9 mouse cellular contexts compared by ENCODE assay signal in genomic region chr15:79436481-79436921, GRCm38 (mm10). TPM values are rescaled to one million over a fixed set of nuclear protein-coding genes. Genes with fewer than 3 reads are reported as not detected.
A peak's percentile ranks its signal among the peaks of the same experiment; 100 is the strongest.
DNase-seq lines count a peak whose midpoint lies in the region; ATAC-seq and TF ChIP-seq lines count a peak whose summit lies in the region.
"Had no signal": no experiment of that assay in that cellular context is flagged by ENCODE, and none has a peak within 500 bp of the region (broad histone marks: within the 10 kb centered on the region; RNA-seq: fewer than 3 reads in every experiment).

No protein-coding gene starts in this region.

- TF ChIP-seq POLR2A in myocyte (IDR thresholded peaks at IDR 0.05; ENCODE audit: insufficient read length, low read depth): no peak

- no peaks in the 10 kb centered on the region for H3K27me3 ChIP-seq in midbrain, embryonic 10.5 days (ENCODE audit: low read depth, poor library complexity, severe bottlenecking)
- H3K27me3 ChIP-seq in midbrain, embryonic 15.5 days (replicated peaks): no peaks in the 10 kb centered on the region
- H3K27me3 ChIP-seq in hindbrain, embryonic 13.5 days: no peaks in the 10 kb centered on the region
- H3K27me3 ChIP-seq in myocyte (ENCODE audit: control insufficient read depth, insufficient read depth, insufficient read length): no peaks in the 10 kb centered on the region

- H3K27ac ChIP-seq in midbrain, embryonic 10.5 days (replicated peaks): 0 out of 2 replicates have a peak overlapping the region, but pooled peaks have one; percentile 76
- no peak overlapping the region for H3K27ac ChIP-seq in midbrain, embryonic 15.5 days
- no peak overlapping the region; the same call in 1 of the 2 replicates for H3K27ac ChIP-seq in hindbrain, embryonic 13.5 days
- H3K27ac ChIP-seq: macrophage had no signal

- peak overlapping the region; percentile 20; the same call in 1 of the 2 replicates for H3K4me3 ChIP-seq in midbrain, embryonic 10.5 days
- no peak overlapping the region for H3K4me3 ChIP-seq in midbrain, embryonic 15.5 days
- 0 out of 2 replicates have a peak overlapping the region, but pooled peaks have one; percentile 3 for H3K4me3 ChIP-seq in hindbrain, embryonic 13.5 days
- H3K4me3 ChIP-seq in myocyte: no peak overlapping the region

- no peak overlapping the region for H3ac ChIP-seq in myocyte (ENCODE audit: control insufficient read depth, insufficient read length)

- peaks cover 82% of the 10 kb centered on the region for H3K36me3 ChIP-seq in midbrain, embryonic 10.5 days
- H3K36me3 ChIP-seq in midbrain, embryonic 15.5 days (replicated peaks): peaks cover 3% of the 10 kb centered on the region; the same call in 1 of the 2 replicates
- H3K36me3 ChIP-seq in hindbrain, embryonic 13.5 days: peaks cover 71% of the 10 kb centered on the region
- H3K36me3 ChIP-seq in myocyte (ENCODE audit: control insufficient read depth, insufficient read depth): peaks cover 18% of the 10 kb centered on the region

- H3K4me1 ChIP-seq in midbrain, embryonic 10.5 days: peaks cover 90% of the 10 kb centered on the region
- peaks cover 65% of the 10 kb centered on the region for H3K4me1 ChIP-seq in midbrain, embryonic 15.5 days
- peaks cover 80% of the 10 kb centered on the region for H3K4me1 ChIP-seq in hindbrain, embryonic 13.5 days (replicated peaks)

- H3K79me2 ChIP-seq in myocyte (ENCODE audit: control insufficient read depth, insufficient read depth): peaks cover 89% of the 10 kb centered on the region

- no peak for ATAC-seq in midbrain, embryonic 15.5 days (replicated peaks)
- no peak for ATAC-seq in hindbrain, embryonic 13.5 days (ENCODE audit: low FRiP score)
- no peak for ATAC-seq in inflammation-experienced regulatory T-cells, adult 6 months

- no peak overlapping the region for H3K4me2 ChIP-seq in midbrain, embryonic 15.5 days
- peak overlapping the region; percentile 21; the same call in 1 of the 2 replicates for H3K4me2 ChIP-seq in hindbrain, embryonic 13.5 days
- no peak overlapping the region for H3K4me2 ChIP-seq in myocyte (ENCODE audit: low read depth)

- WGBS in midbrain, embryonic 10.5 days: 71% methylated on average over 7 of the region's 7 CpGs
- 50% methylated on average over 7 of the region's 7 CpGs for WGBS in midbrain, embryonic 15.5 days
- 68% methylated on average over 7 of the region's 7 CpGs for WGBS in hindbrain, embryonic 13.5 days

- no peak overlapping the region for H3K9ac ChIP-seq in midbrain, embryonic 15.5 days
- peak overlapping the region; percentile 51 for H3K9ac ChIP-seq in hindbrain, embryonic 13.5 days

- DNase-seq in midbrain, embryonic 10.5 days (ENCODE audit: low spot score): no peak
- peak; percentile 72 to 83 for DNase-seq in cerebellum, postnatal 14 days
- no peak for DNase-seq in spleen, postnatal 14 days (ENCODE audit: low spot score in 2 of 2)
- DNase-seq in spleen, adult 12 weeks (ENCODE audit: low spot score): no peak

- H3K9me3 ChIP-seq in midbrain, embryonic 10.5 days (replicated peaks): peaks cover 8% of the 10 kb centered on the region; the same call in 1 of the 2 replicates
- H3K9me3 ChIP-seq in midbrain, embryonic 15.5 days: no peaks in the 10 kb centered on the region
- no peaks in the 10 kb centered on the region for H3K9me3 ChIP-seq in hindbrain, embryonic 13.5 days

TF ChIP-seq in myocyte, 11 proteins besides CTCF, POLR2A, EP300 and RAD21:
- no peak for TF ChIP-seq MYOD1 (IDR thresholded peaks at IDR 0.05; ENCODE audit: control insufficient read depth in 1 of 3, insufficient read length in 2 of 3, low read depth in 2 of 3)
- TF ChIP-seq POLR2AphosphoS2 (IDR thresholded peaks at IDR 0.05; ENCODE audit: insufficient read length, low read depth): peak; percentile 4
- no peak for TF ChIP-seq TCF12 (IDR thresholded peaks at IDR 0.05; ENCODE audit: insufficient read depth, poor library complexity, severe bottlenecking)
- no peak for TF ChIP-seq TCF3 (IDR thresholded peaks at IDR 0.05; ENCODE audit: insufficient read length, low read depth)
- no peak for TF ChIP-seq E2F4 (IDR thresholded peaks at IDR 0.05; ENCODE audit: insufficient read depth)
- no peak for TF ChIP-seq CEBPB (IDR thresholded peaks at IDR 0.05; ENCODE audit: insufficient read depth, poor library complexity, severe bottlenecking)

RNA-seq across cellular contexts. Expression of gene Csnk1e, which starts 18.9 kb away (rescaled TPM):
- 128 and 162 TPM in 2 replicates for polyA plus RNA-seq in midbrain, embryonic 10.5 days (2016; fragmentation: Nextera tagmentation; extraction: Ambion mirVana)
- 284 and 297 TPM in 2 replicates for polyA plus RNA-seq in midbrain, embryonic 15.5 days (2015; fragmentation: Nextera tagmentation; extraction: Ambion mirVana)
- polyA plus RNA-seq in hindbrain, embryonic 13.5 days (2015; fragmentation: Nextera tagmentation; extraction: Ambion mirVana): 231 and 245 TPM in 2 replicates
- polyA plus RNA-seq in myocyte (2012; fragmentation: generic; extraction: Trizol): 116 TPM
- polyA plus RNA-seq in inflammation-experienced regulatory T-cells, adult 6 months (2017; shearing (Covaris generic)): 1 to 10 TPM; 4.2 to 6.5 (median 4.4) TPM

RNA-seq across cellular contexts. Expression of gene Tmem184b, which starts 33.1 kb away (rescaled TPM):
- polyA plus RNA-seq in midbrain, embryonic 10.5 days (2016; fragmentation: Nextera tagmentation; extraction: Ambion mirVana): 56.3 and 58.7 TPM in 2 replicates
- polyA plus RNA-seq in midbrain, embryonic 15.5 days (2015; fragmentation: Nextera tagmentation; extraction: Ambion mirVana): 47.9 and 54.9 TPM in 2 replicates
- polyA plus RNA-seq in hindbrain, embryonic 13.5 days (2015; fragmentation: Nextera tagmentation; extraction: Ambion mirVana): 37.7 and 39.2 TPM in 2 replicates
- polyA plus RNA-seq in myocyte (2012; fragmentation: generic; extraction: Trizol): 110 TPM
- 10 to 100 TPM in 1 of 3 experiments, 1 to 10 TPM in 2; 8.2 to 12.8 (median 9.2) TPM for polyA plus RNA-seq in inflammation-experienced regulatory T-cells, adult 6 months (2017; shearing (Covaris generic))

Comparison
In these comparisons a context has a peak if more than half of its experiments do, and no peak if none do; other contexts are left out.
1. H3K4me3 ChIP-seq: peak in midbrain, embryonic 10.5 days (single experiment) and hindbrain, embryonic 13.5 days (single experiment); none in midbrain, embryonic 15.5 days (single experiment) and myocyte (single experiment).
2. DNase-seq: peak in cerebellum, postnatal 14 days (2 of 2); none in midbrain, embryonic 10.5 days (single experiment), spleen, postnatal 14 days (0 of 2) and spleen, adult 12 weeks (single experiment).
3. RNA of gene Csnk1e, which starts 18.9 kb away (polyA plus RNA-seq): 284 to 297 TPM in midbrain, embryonic 15.5 days, 231 to 245 TPM in hindbrain, embryonic 13.5 days, 128 to 162 TPM in midbrain, embryonic 10.5 days and 116 TPM in myocyte (single experiment); 4.2 to 6.5 TPM in inflammation-experienced regulatory T-cells, adult 6 months; every median in the first group is over 10 times any median in the second.